Mouse (Mus musculus) adipocyte (in vitro differentiated cells): ENCODE results near the gene Tipin.
"Not testable (repeated sequence)": the region's sequence is repeated elsewhere in the genome, so short reads cannot be mapped to it uniquely, and the experiment has no call there.

Experiments used
- DNase-seq: peaks from one replicate; pipeline ENCODE4 v3.0.0-alpha.2; 2016; ENCODE audit warnings: low spot score

Gene Tipin

DNA sequence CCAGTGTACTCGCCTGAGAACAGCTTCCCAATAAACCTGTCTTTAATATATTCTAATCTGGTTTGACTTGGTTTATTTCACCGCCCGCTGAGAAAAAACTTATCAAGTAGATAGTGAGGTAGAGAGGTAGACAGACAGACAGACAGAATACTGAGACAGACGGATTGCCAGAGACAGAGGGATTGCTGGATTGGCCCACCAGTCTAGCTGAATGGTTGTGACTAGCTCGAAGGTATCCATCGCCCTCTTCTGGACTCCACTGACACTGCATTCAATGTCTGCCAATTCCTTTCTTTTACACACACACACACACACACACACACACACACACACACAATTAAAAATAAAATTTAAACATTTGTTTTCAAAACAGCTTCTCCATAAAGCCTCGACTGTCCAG lies 8.8 kb upstream of the Tipin start:
- DNase-seq: no peak

DNA sequence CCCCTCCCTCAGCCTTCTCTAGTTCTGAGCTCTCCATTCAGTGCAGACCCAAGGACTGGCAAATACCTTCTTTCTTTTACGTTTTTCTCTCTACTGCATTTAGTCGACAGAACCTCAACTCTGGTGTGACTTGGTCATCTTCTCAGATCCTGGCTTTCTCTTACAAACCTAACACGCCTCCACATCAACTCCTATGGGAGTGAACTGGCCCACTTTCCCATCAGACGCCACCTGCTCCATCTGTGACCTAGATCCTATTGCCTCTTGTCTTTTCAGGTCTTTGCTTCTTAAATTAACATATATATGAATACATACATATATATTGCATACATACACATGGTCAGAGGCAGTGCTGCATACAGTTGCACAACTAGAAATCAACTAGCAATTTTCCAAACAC lies 7.6 kb upstream of the Tipin start:
- no peak for DNase-seq

DNA sequence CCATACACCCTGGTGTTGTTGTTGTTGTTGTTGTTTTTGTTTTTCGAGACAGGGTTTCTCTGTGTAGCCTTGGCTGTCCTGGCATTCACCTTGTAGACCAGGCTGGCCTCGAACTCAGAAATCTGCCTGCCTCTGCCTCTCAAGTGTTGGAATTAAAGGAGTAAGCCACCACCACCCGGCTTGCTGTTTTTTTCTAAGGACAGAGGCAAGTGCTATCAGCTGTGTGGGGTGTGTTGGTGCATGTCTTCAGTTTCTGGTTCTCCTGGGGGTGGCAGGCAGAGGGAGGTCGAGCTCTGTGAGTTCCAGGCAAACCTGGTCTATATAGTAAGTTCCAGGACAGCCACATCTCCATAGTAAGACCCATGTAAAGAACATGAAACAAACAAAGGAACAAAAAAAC lies 7.1 kb upstream of the Tipin start:
- DNase-seq: no peak

DNA sequence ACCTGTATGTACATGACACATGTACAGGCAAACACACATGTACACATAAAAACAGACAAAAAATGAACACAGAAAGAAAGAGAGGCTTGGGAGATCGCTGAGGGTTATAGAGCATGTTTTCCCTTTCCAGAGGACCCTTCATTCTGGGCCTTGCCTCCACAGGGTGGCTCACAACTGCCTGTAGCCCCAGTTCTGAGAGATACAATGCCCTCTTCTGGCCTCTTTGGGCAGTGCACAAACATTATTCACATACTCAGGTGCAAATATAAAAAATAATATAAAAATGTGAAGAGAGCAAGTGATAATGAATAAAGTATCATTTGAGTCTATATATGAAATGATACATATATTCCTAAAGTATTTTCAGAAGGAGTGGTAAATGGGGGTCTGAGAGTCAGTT lies 6.5 kb upstream of the Tipin start:
- DNase-seq: no peak

DNA sequence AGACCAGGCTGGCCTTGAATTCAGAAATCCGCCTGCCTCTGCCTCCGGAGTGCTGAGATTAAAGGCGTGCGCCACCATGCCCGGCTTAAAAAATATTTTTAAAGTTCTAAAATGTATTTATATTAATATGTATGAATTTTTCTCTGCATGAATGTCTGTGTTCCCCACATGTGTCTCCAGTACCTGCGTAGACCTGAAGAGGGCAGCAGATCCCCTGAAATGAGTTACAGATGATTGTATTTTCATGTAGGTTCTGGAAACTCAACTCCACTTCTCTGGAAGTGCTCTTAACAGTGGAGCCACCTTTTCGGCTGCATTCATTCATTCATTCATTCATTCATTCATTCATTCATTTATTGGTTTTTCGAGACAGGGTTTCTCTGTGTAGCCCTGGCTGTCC lies 3.7 kb upstream of the Tipin start:
- DNase-seq: peak; percentile 56

DNA sequence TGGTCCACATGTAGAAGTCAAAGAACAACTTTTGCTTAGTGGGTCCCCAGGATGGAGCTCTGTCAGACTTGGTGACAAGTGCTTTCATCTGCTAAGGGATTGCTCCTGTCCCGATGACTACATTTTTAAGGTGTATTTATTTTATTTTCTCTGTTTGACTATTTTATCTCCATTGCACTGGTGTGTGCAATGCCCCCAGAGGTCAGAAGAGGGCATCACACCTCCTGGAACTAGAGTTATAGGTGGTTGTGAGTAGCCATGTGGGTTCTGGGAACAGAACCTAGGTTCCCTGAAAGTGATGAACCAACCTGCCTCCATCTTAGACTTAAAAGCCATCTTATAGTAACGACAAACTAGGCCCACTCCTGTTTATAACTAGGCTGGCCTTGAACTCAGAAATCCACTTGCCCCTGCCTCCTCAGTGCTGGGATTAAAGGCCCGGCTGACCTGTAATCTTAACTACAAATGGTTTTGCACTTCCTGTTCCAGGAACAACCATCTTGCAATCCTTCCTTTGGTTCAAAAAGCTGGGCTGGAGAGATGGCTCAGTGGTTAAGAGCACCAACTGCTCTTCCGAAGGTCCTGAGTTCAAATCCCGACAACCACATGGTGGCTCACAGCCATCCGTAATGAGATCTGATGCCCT lies 2.6 kb upstream of the Tipin start:
- DNase-seq: no peak

DNA sequence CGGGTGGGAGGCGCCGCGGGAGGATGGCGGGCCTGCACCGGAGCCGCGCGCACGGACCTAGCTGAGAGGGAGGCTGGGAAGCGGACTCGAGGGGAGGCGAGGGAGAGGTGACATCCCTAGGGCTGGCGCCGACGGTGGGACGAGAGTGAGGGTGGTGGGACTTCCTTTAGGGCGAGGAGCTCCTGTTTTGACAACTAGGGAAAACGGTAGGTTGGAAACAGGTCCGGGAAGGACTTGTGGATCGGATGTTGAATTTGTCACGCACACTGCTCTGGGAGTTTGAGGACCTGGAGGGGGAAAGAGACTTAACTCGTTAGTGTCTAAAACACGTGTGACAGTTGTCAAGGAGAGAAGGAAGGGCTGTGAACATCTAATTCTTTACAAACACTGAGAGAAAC lies 399 bp downstream of the Tipin start:
- no peak for DNase-seq

DNA sequence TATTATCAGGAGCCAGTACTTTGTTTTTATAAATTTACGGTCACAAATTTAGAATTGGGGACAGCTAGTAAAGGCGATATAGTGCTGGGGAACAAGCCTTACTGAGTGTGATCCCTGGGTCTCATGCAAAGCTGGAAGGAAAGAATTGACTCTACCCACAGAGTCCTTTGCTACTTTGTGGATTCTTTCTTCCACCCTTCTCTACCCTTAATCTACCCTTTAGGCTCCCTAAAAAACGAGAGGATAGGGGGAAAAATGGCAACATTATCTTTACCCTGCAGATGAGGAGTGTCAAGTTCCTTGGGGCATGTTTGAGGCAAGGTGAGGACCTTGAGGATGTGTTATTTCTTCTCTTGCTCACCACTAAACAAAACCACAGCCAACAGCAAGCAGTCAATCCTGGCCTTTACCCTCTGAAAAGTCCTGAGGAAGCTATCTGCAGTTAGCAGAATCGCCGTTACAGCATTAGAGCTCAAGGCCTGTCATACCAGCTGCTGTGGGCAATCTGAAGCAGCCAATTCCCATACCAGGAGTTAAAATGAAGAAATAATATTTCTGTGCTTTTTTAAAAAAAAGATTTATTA lies 1.1 kb downstream of the Tipin start:
- DNase-seq: no peak

DNA sequence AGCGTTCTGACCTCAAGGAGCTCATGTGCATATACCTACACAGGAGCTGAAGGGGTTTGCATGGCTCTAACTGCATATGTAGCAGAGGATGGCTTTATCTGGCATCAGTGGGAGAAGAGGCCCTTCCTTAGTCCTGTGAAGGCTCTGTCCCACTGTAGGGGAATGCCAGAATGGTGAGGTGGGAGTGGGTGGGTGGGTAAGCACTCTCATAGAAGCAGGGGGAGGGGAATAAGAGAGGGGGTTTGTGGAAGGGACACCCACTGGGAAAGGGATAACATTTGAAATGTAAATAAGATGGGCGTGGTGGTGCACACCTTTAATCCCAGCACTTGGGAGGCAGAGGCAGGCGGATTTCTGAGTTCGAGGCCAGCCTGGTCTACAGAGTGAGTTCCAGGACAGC lies 21.7 kb downstream of the Tipin start:
- not testable (repeated sequence) for DNase-seq

DNA sequence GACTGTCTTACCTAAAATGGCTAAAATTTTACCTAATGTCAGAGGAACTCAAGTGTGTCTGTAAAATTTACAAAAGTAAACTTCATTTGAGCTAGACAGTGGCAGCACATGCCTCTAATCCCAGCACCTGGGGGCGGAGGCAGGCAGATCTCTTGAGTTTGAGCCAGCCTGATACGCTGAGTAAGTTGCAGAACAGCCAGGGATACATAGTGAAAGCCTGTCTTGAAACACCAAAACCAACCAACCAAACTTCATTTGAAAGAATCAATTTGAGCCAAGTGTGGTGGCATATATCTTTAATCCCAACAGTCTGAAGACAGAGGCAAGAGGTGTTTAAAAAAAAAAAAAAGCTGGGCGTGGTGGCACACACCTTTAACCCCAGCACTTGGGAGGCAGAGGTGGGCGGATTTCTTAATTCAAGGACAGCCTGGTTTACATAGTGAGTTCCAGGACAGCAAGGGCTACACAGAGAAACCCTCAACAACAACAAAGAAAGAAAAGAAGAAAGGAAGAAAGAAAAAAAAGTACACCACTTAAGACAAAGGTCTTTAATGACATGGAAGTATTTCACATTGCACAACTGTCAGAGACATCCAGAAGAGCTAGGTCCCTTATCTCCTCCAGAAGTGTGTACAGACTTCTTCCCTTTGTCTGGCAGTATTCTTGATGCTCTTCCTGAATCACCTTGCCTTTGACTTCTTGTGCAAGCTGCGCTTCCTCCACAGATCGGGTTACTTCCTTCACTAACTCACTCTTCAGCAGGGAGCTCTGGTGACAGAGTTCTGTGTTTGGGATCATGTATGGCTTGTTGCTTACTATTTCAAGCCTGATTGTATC lies 25.3 kb downstream of the Tipin start:
- DNase-seq: no peak

DNA sequence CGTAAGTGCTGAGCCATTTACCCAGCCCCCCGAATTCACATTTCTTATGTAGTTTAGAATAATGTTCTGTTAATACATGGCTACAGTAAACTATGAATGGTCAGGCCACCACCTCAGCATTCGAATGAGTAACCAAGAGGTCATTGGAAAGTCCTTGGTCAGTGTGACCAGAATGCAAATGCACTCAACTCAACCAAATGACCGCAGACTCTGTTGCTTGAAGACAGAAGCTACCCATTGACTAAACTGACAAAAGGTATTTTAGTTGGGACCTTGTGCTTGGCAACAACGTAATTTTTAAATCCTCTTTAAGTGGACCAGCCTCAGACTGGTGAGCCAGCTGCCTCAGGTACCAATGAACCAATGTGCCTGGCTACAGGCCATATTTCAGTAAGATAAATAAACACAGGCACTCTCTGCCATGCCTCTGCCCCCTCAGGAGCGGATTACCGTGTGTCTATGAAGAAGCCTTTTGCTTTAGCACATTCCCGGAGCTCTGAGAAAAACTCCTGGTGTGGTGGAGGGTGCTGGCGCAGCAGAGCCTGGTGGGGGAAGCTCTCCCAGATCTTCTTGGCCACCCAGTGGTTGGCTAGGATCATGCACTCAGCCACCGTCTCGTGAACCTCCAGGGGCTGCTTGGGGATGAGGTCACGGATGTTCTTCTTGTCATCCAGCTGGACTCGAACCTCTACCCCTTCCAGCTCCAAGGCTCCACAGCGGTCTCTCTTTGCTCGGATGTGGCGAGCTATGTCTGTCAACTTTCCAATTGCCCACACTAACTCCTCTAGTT lies 29.8 kb downstream of the Tipin start:
- no peak for DNase-seq

DNA sequence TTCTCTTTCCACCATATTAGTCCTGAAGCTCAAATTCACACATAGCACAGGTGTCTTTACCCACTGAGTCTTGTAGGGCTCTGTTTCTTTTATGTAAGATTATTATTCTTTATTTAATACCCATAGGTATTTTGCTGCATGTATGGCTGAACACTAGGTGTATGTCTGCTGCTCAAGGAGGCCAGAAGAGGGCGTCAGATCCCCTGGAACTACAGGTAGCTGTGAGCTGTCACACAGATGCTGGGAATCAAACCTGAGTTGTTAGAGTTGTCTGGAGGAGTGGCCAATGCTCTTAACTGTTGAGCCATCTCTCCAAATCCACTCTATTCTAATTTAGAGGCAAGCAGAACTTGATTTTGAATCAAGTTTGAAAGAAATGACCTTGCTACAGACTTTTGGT lies 30.7 kb downstream of the Tipin start:
- DNase-seq: no peak

DNA sequence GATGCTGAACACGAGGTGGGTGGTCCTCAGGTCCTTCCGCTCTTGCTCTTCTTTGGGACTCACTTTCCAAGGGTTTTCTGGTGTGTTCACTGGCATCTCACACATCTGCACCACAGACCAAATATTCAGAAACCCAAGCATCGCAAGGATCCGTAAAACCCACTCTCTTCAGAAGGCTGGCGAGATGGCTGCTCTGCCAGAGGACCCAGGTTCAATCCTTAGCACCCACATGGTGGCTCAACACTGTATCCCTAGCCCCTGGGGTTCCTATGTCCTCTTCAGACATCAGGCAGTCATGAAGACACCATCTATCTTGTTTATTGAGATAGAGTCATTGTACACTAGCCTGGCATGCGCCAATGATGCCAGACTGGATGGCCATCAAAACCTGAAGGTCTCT lies 33.3 kb downstream of the Tipin start:
- DNase-seq: no peak

DNA sequence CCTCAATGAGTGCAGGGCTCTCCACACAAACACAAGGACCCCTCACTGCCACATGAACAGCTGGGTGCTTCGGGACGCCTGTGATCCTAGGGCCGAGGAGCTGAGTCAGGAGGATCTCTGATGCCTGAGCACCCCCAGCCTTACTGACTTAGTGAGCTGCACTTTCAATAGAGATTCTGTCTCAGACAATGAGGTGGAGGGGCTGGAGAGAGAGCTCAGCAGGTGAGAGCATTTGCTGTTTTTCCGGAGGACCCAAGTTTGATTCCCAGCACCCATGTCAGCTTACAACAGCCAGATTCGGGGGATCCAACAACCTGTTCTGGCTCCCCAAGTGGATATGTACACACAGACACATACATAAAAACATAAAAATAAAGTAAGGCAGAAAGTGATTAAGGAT lies 35.6 kb downstream of the Tipin start:
- DNase-seq: no peak

DNA sequence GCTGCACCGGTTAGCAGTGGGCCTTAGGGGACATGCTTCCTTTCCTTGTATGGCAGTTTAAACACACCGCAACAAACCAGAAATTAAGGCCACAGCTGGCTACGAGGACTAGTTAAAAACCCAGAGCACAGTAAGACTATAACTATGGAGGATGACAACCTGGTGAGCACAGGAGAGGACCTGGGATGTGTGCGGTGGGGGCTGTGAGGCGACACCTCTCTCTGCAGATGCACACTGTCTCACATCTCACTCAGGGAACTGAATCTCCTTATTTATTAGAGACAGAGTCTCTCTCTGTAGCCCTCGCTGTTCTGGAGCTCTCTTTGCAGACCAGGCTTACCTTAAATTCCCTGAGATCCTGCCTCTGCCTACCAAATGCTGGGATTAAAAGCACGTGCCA lies 42.6 kb downstream of the Tipin start:
- no peak for DNase-seq

DNA sequence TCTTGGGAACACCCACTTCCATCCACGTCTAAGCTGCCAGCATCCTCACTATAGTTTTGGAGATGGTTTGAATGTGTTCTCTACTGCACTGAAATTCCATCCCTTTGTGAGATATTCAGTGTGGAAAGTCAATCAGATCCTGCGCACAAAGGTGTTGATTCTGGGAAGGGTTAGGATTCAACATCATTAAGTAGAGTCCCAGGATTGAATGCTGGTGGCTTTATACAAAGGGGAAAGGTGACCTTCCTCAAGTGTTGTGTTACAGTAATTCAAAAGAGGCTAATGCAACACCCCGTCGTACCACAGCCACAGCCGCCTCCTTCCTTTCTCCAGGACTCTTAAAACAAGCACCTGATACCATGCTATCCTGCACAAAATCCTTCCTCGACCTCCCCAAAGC lies 54.4 kb downstream of the Tipin start:
- no peak for DNase-seq

DNA sequence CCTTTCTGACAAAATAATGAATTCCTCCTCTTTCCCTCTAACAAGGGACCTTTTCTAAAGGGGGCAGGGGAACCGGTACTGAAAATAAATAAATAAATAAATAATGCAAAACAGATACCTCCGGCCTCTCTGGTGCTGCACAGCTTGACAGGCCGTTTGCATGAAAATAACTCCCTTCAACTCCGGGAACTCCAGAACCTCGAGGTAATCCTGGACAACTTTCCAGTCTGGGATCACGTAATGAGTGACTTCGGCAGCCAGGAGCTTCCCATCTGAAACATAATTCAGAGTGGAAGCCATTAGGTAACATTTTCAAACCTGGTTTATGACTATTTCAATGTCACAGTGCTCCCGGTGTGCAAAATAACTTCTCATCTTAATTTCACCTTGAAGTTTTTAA lies 58.0 kb downstream of the Tipin start:
- DNase-seq: no peak

DNA sequence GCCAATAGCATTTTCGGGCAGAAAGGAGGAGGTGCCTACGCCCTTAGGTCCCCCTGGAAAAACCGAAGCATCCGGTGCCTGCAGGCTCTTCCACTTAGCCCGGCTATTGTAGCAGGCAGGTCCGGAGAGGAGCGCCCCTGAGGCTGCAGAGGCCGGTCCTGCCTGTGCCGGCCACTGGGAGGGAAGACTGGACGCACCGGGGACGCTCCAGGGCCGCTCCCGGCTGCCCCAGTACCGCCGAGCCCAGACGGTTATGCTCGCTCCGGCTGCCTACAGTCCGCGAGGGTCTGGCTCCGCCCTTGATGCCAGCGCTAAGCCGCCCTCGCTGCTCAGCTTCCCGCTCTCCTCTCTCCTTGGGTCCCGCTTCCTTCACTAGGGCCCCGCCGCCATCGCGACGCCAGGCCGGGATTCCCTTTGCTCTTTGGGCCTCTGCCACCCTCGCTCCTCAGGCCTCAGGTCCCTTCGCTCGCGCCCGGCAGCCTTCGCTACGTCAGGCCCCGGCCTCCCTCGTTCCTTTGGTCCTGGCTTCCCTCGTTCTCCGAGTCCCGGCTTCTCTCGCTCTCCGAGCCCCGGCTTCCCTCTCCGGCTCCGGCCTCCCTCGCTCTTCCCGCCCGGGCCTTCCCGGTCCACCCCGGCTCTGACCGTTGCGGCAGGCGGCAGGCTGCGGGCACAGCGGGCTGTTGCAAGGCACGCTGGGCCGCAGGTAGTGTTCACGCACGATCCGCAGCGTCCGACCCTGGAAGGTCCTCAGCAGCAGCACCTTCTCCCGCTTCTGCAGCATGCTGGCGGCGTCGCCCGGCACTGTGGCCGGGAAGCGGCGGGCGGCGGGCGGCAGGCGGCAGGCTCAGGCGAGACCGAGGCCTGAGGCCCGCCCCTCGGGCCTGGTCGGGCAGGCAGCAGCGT lies 59.2 kb downstream of the Tipin start:
- peak; percentile 74 for DNase-seq

DNA sequence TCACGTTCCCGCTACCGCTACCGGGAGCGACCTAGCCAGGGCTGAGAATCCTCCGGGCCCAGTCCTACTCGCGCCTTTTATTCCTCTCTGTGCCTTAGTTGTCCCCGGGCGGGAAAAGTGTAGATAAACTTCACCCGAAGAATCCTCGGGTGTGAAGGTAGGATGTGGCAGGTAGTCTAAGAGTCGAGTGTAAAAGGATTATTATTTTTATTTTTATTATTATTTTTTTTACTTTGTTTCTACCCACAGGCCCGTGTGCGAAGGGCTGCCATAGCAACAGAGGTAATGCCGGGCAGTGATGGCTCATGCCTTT lies 59.8 kb downstream of the Tipin start, which contains the start of gene Dis3l:
TSS of gene Dis3l (minus strand) at position 35 of the 313 bp plus-strand sequence.
- peak; percentile 68 for DNase-seq

DNA sequence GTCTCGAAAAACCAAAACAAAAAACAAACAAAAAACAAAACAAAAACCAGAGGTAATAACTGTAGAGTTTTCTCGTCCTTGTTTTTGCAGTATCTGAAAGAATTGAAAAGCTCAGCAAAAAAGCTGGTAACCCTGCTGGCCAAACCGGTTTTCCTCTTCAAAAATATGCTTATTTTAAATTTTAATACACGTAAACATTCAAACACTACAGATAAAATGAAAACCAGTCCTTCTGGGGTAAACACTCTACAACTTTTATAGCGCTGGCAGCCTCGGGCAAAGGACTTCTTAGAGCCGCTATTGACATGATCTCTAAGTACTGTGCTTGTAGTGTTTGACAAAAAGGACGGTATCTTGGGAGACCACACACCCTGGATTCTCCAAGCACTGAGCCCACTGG lies 60.3 kb downstream of the Tipin start:
- DNase-seq: no peak

DNA sequence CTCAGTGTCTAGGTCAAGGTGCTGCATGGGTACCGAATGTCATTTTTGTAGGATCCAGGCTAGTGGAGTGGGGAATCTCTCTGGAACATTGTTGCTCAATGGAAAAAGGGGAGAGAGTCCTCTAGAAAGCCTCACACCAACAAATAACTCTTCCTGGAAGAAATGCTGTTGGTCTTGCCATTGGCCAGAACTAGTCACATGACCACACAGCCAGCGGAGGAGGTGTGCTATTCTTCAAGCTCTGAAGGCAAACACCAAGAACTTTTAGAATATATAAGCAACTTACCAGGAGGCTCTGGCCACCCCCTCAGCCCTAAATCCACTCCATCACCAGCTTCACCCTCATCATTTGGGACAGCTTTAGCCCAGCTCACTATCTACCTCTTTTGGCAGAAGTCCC lies 62.3 kb downstream of the Tipin start:
- no peak for DNase-seq

DNA sequence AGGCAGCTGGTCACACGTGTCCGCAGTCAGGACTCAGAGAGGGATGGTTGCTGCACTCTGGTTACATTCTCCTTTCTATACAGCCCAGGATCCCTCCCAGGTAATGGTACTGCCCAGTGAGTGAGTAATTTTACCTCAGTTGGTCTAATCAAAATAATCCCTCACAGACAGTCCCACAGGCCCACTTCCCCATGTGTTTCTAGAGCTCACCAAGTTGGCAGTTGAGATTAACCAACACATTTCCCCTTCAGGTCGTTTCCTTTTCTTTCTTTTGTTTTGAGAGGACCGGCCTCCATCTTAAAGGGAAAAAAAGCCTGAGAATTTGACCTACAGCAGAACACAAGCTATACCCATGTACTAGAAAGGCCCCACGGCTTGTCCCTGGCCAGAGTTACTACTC lies 64.5 kb downstream of the Tipin start:
- DNase-seq: no peak
